Mouse (Mus musculus): ENCODE measurements around the gene Erv3. TPM values are rescaled to one million over a fixed set of nuclear protein-coding genes. Genes with fewer than 3 reads are reported as not detected.

Erv3 gene
- polyA plus RNA-seq, 1 experiment from 2014 or later: not detected

DNA sequence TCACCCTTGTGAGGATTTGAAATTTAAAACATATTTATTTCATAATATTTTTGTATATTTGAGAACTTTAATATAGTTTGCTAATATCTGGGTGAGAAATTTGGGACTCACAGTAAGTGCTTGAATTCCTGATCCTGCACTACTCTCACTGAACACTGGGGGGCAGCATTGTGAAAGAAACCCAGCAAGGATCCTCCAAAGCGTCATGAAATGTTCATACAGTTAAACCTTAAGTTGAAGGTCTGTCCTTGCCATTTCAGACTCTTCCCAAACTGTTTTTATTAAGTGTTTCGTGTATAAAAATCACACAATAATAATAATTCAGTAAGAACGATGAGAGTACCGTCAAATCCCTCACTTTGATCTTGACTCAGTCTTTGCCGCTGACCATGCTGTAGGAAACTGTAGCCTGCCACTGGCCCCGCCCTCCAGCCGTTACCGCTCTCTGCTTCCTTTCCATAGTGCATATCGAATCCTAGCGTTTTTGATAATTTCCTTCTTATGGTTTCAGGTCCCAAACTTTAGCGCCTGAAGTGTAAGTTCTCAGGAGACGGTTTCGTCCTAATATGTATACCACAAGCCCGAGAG lies 39.4 kb downstream of the Erv3 start:
- 22% methylated on average over 14 of the region's 14 CpGs for WGBS
- Histone ChIP-seq H3K36me3 (ENCODE audit: control insufficient read depth, insufficient read depth, low read length) (no peaks in the 10 kb centered on the region), H3K9ac (ENCODE audit: low read depth, low read length) (no peak overlapping the region), H3K4me3 (ENCODE audit: low read length) (no peak overlapping the region; the same call in 1 of the 2 replicates), H3K27me3 (replicated peaks; ENCODE audit: control insufficient read depth, insufficient read depth, low read length) (no peaks in the 10 kb centered on the region), H3K9me3 (ENCODE audit: control insufficient read depth, low read length) (no peaks in the 10 kb centered on the region), H3K4me2 (ENCODE audit: low read depth, low read length) (peak overlapping the region; percentile 34; the same call in 1 of the 2 replicates), H3K27ac (ENCODE audit: low read length) (no peak overlapping the region), H3K4me1 (ENCODE audit: control insufficient read depth, insufficient read depth, low read length) (no peaks in the 10 kb centered on the region)
- peak; percentile 73 for ATAC-seq

GRCm38 (mm10) chr2:131814327-131814726 lies 45.2 kb downstream of the Erv3 start:
- no peak overlapping the region for H3K4me2 ChIP-seq (ENCODE audit: low read depth, low read length)
- no peaks in the 10 kb centered on the region; the same call in 1 of the 2 replicates for H3K27me3 ChIP-seq (replicated peaks; ENCODE audit: control insufficient read depth, insufficient read depth, low read length)
- 79% methylated on average over 10 of the region's 10 CpGs for WGBS
- H3K9ac ChIP-seq (ENCODE audit: low read depth, low read length): no peak overlapping the region
- no peaks in the 10 kb centered on the region for H3K4me1 ChIP-seq (ENCODE audit: control insufficient read depth, insufficient read depth, low read length)
- no peaks in the 10 kb centered on the region for H3K9me3 ChIP-seq (ENCODE audit: control insufficient read depth, low read length)
- H3K4me3 ChIP-seq (ENCODE audit: low read length): no peak overlapping the region
- no peak for ATAC-seq
- no peak overlapping the region for H3K27ac ChIP-seq (ENCODE audit: low read length)
- no peaks in the 10 kb centered on the region for H3K36me3 ChIP-seq (ENCODE audit: control insufficient read depth, insufficient read depth, low read length)

GRCm38 (mm10) chr2:131813437-131813836 lies 46.1 kb downstream of the Erv3 start:
- WGBS: 74% methylated on average over 1 of the region's 1 CpGs
- H3K27me3 ChIP-seq (replicated peaks; ENCODE audit: control insufficient read depth, insufficient read depth, low read length): no peaks in the 10 kb centered on the region; the same call in 1 of the 2 replicates
- H3K9me3 ChIP-seq (ENCODE audit: control insufficient read depth, low read length): no peaks in the 10 kb centered on the region
- no peak overlapping the region for H3K27ac ChIP-seq (ENCODE audit: low read length)
- no peak overlapping the region for H3K4me3 ChIP-seq (ENCODE audit: low read length)
- H3K4me2 ChIP-seq (ENCODE audit: low read depth, low read length): no peak overlapping the region
- H3K36me3 ChIP-seq (ENCODE audit: control insufficient read depth, insufficient read depth, low read length): no peaks in the 10 kb centered on the region
- no peak for ATAC-seq
- H3K9ac ChIP-seq (ENCODE audit: low read depth, low read length): no peak overlapping the region
- H3K4me1 ChIP-seq (ENCODE audit: control insufficient read depth, insufficient read depth, low read length): 0 out of 2 replicates have a peak, but pooled peaks cover 2% of the 10 kb centered on the region

- Histone ChIP-seq H3K36me3 (ENCODE audit: control insufficient read depth, insufficient read depth, low read length) (no peaks in the 10 kb centered on the region), H3K9me3 (ENCODE audit: control insufficient read depth, low read length) (no peaks in the 10 kb centered on the region), H3K4me1 (ENCODE audit: control insufficient read depth, insufficient read depth, low read length) (0 out of 2 replicates have a peak, but pooled peaks cover 2% of the 10 kb centered on the region), H3K4me3 (ENCODE audit: low read length) (no peak overlapping the region), H3K9ac (ENCODE audit: low read depth, low read length) (no peak overlapping the region), H3K4me2 (ENCODE audit: low read depth, low read length) (no peak overlapping the region), H3K27me3 (replicated peaks; ENCODE audit: control insufficient read depth, insufficient read depth, low read length) (no peaks in the 10 kb centered on the region; the same call in 1 of the 2 replicates), H3K27ac (ENCODE audit: low read length) (no peak overlapping the region)
- ATAC-seq: peak; percentile 82
- WGBS: 16% methylated on average over 23 of the region's 23 CpGs
Measured at GRCm38 (mm10) chr2:131812480-131813137, 46.9 kb downstream of the Erv3 start.

- Histone ChIP-seq H3K36me3 (ENCODE audit: control insufficient read depth, insufficient read depth, low read length) (no peaks in the 10 kb centered on the region), H3K9ac (ENCODE audit: low read depth, low read length) (no peak overlapping the region), H3K27ac (ENCODE audit: low read length) (no peak overlapping the region), H3K27me3 (replicated peaks; ENCODE audit: control insufficient read depth, insufficient read depth, low read length) (no peaks in the 10 kb centered on the region; the same call in 1 of the 2 replicates), H3K4me1 (ENCODE audit: control insufficient read depth, insufficient read depth, low read length) (0 out of 2 replicates have a peak, but pooled peaks cover 2% of the 10 kb centered on the region), H3K4me3 (ENCODE audit: low read length) (no peak overlapping the region), H3K4me2 (ENCODE audit: low read depth, low read length) (no peak overlapping the region), H3K9me3 (ENCODE audit: control insufficient read depth, low read length) (no peaks in the 10 kb centered on the region)
- 59% methylated on average over 2 of the region's 2 CpGs for WGBS
- no peak for ATAC-seq
Measured at GRCm38 (mm10) chr2:131811607-131812006, 47.9 kb downstream of the Erv3 start.

- Histone ChIP-seq H3K9ac (ENCODE audit: low read depth, low read length) (no peak overlapping the region), H3K27ac (ENCODE audit: low read length) (no peak overlapping the region), H3K4me2 (ENCODE audit: low read depth, low read length) (0 out of 2 replicates have a peak overlapping the region, but pooled peaks have one; percentile 10), H3K4me3 (ENCODE audit: low read length) (no peak overlapping the region), H3K9me3 (ENCODE audit: control insufficient read depth, low read length) (no peaks in the 10 kb centered on the region), H3K4me1 (ENCODE audit: control insufficient read depth, insufficient read depth, low read length) (0 out of 2 replicates have a peak, but pooled peaks cover 2% of the 10 kb centered on the region), H3K36me3 (ENCODE audit: control insufficient read depth, insufficient read depth, low read length) (no peaks in the 10 kb centered on the region), H3K27me3 (replicated peaks; ENCODE audit: control insufficient read depth, insufficient read depth, low read length) (no peaks in the 10 kb centered on the region; the same call in 1 of the 2 replicates)
- no peak for ATAC-seq
- 41% methylated on average over 7 of the region's 7 CpGs for WGBS
Measured at GRCm38 (mm10) chr2:131808856-131809255, 50.7 kb downstream of the Erv3 start.

DNA sequence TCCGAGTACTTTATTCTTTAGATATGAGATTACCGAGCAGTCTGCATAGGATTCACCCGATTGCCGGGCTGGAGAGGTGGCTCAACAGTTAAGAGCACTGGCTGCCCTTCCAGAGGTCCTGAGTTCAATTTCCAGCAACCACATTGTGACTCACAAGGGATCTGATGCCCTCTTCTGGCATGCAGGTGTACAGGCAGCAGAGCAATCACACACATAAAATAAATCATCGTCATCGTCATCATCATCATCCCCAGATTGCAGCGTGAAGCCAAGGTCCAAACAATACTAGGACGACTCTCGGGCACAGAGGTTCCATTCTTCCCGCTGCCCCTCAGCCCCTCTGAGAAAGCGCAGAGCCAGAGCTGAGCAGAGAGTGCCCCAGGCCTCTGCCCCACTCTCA lies 51.9 kb downstream of the Erv3 start:
- Histone ChIP-seq H3K4me1 (ENCODE audit: control insufficient read depth, insufficient read depth, low read length) (0 out of 2 replicates have a peak, but pooled peaks cover 2% of the 10 kb centered on the region), H3K9ac (ENCODE audit: low read depth, low read length) (no peak overlapping the region), H3K9me3 (ENCODE audit: control insufficient read depth, low read length) (no peaks in the 10 kb centered on the region), H3K27ac (ENCODE audit: low read length) (no peak overlapping the region), H3K4me2 (ENCODE audit: low read depth, low read length) (no peak overlapping the region), H3K4me3 (ENCODE audit: low read length) (no peak overlapping the region), H3K36me3 (ENCODE audit: control insufficient read depth, insufficient read depth, low read length) (no peaks in the 10 kb centered on the region), H3K27me3 (replicated peaks; ENCODE audit: control insufficient read depth, insufficient read depth, low read length) (no peaks in the 10 kb centered on the region)
- 70% methylated on average over 11 of the region's 11 CpGs for WGBS
- no peak for ATAC-seq

GRCm38 (mm10) chr2:131806863-131807262 lies 52.7 kb downstream of the Erv3 start:
- H3K4me3 ChIP-seq (ENCODE audit: low read length): no peak overlapping the region
- H3K9ac ChIP-seq (ENCODE audit: low read depth, low read length): no peak overlapping the region
- H3K36me3 ChIP-seq (ENCODE audit: control insufficient read depth, insufficient read depth, low read length): no peaks in the 10 kb centered on the region
- no peak overlapping the region for H3K27ac ChIP-seq (ENCODE audit: low read length)
- WGBS: 58% methylated on average over 7 of the region's 7 CpGs
- H3K4me2 ChIP-seq (ENCODE audit: low read depth, low read length): no peak overlapping the region
- no peaks in the 10 kb centered on the region for H3K27me3 ChIP-seq (replicated peaks; ENCODE audit: control insufficient read depth, insufficient read depth, low read length)
- H3K9me3 ChIP-seq (ENCODE audit: control insufficient read depth, low read length): no peaks in the 10 kb centered on the region
- H3K4me1 ChIP-seq (ENCODE audit: control insufficient read depth, insufficient read depth, low read length): 0 out of 2 replicates have a peak, but pooled peaks cover 2% of the 10 kb centered on the region
- ATAC-seq: no peak

GRCm38 (mm10) chr2:131805306-131805705 lies 54.2 kb downstream of the Erv3 start:
- H3K36me3 ChIP-seq (ENCODE audit: control insufficient read depth, insufficient read depth, low read length): no peaks in the 10 kb centered on the region
- H3K27me3 ChIP-seq (replicated peaks; ENCODE audit: control insufficient read depth, insufficient read depth, low read length): no peaks in the 10 kb centered on the region
- no peaks in the 10 kb centered on the region for H3K9me3 ChIP-seq (ENCODE audit: control insufficient read depth, low read length)
- H3K9ac ChIP-seq (ENCODE audit: low read depth, low read length): no peak overlapping the region
- WGBS: 83% methylated on average over 1 of the region's 1 CpGs
- no peak overlapping the region for H3K27ac ChIP-seq (ENCODE audit: low read length)
- no peak for ATAC-seq
- 0 out of 2 replicates have a peak, but pooled peaks cover 2% of the 10 kb centered on the region for H3K4me1 ChIP-seq (ENCODE audit: control insufficient read depth, insufficient read depth, low read length)
- no peak overlapping the region for H3K4me2 ChIP-seq (ENCODE audit: low read depth, low read length)
- no peak overlapping the region for H3K4me3 ChIP-seq (ENCODE audit: low read length)
